Mouse (Mus musculus) gonadal fat pad, adult 2 months (tissue): ENCODE data around the gene Rad51b. TPM values are rescaled to one million over a fixed set of nuclear protein-coding genes. Genes with fewer than 3 reads are reported as not detected.

Source experiments
- DNase-seq: peaks from one replicate; pipeline ENCODE4 v3.0.0-alpha.2; 2012; ENCODE audit warnings: low read depth
- polyA plus RNA-seq: library from polyadenylated mRNA; depleted of rRNA; stranded (reverse); fragments of >200 nt; gene quantifications from 2 replicates; pipeline ENCODE4 v1.2.3, GENCODE M21; 2012

The Rad51b gene
- polyA plus RNA-seq, 1 experiment: 0.90 TPM

- no peak for DNase-seq
These were observed 33.5 kb downstream of the Rad51b start for GRCm38 (mm10) chr12:79330571-79330970.

DNA sequence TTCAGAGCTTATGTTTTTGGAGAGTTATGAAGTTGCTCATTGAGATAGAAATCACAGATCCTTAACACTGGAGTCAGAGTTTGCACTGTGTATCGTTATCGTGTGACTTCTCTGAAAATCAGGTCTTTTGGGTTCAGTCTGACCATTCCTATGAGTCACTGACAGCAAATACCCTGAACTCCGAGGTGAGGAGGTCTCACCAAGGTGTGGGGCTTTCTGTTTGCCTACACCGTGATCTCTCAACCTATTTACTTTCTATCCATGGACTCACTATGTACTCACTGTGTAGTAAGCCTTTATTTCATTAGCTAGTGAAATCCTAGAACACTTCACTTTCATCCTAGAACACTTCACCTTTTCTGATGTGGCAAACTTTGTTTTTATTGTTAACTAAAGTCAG is 34.6 kb downstream of the Rad51b start:
- no peak for DNase-seq

- DNase-seq: no peak
These were observed 41.7 kb downstream of the Rad51b start for GRCm38 (mm10) chr12:79338791-79339190.

DNA sequence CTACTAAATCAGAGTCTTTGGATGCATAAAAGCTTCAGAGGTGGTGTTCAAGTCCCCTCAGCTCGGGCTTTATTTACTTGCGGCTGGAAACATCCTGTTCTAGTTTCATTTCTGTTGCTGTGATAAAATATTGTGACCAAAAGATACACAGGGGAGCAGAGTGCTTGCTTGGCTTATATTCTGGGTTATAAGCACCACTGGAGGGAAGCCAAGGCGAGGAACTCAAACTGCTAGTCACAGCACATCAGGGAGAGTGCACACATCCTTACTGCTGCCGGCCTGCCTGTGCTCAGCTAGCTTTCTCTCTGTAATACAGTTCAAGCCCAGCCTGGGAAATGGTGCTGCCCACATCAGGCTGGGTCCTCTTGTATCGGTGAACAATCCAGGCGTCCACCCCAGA is 43.4 kb downstream of the Rad51b start:
- no peak for DNase-seq

DNA sequence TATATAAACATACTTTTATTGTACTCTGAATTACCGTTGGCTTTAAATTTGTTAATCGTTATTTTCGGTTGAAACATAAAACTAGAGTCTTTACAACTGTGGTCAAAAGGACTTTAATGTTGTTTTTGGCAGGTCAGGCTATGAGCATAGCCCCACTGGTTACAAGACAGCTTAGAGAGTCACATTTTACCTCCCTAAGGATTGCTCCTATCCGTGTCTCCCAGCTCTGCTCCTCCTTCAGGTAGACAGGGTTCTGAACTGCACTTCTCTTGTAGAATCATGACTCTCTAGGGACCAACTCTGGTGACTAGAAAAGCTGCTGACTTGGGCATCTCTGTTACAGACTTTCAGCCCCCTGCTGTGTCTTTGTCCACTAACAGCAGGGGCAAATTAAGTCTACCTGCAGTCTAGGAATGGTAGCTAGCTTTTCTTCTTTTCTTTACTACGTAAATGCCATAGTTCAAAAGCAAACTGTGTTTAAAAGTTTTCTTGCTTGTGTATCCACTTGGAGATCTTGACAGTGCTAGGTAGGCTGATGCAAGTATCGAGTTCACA is 44.3 kb downstream of the Rad51b start:
- no peak for DNase-seq

DNA sequence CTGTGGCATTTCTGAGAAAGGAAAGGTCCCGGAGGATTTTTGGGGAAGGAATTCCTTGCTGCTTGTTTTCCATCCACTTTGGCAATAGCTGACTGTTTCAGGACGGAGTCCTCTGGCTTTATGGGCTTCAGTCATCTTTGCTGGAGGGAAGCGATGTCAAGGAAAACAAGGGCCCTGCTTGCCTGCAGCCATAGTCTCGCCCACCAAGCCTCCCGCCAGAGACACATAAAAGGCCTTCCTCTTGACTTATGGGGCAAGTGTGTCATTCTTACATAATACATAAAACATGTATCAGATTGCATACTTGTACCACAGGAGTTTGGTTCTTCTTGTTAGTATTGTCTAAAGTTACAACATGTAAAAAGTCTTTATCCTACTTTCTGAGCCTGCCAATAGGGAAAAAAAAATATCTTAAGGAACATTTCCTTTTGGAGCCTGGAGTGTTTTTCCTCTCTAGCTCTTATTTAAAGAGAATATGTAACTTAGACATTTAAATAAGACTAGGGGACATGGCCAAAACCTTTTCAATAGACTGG is 49.2 kb downstream of the Rad51b start:
- no peak for DNase-seq

DNA sequence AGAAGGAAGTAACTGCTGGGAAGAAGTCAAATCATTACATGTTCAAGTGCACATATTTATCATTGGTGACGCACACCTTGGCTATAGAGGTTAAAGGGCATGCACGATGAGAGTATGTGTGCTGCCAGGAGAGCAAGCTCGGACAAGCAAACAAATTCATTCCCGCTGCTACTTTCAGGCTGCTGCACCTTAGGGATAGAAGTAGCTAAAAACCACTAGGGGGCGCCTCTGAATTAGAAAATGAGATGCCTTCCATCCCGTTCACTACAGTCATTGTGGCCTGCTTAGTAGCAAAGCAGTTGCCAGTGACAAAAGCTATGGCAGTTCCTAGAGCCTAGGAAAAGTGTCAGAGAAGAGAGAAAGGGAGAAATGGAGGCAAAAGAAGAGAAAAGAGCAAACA is 50.6 kb downstream of the Rad51b start:
- DNase-seq: no peak

DNA sequence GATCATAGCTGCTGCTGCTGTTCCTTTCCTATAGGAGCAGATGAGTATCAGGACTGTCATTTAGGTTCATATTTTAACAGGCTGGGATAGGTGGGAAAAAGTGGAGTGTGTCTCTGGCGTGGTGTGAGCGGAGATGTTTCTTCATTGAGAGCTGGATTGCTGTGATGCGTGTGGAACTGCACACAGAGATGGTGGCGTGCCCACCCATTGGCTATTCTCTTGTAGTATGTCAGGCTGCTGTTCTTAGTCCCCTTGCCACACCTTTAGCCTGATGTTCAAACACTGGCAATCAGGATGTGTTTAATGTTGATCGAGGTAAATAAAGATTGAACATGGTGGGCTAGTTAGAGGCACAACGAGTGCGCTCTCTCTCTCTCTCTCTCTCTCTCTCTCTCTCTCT is 54.4 kb downstream of the Rad51b start:
- no peak for DNase-seq

DNA sequence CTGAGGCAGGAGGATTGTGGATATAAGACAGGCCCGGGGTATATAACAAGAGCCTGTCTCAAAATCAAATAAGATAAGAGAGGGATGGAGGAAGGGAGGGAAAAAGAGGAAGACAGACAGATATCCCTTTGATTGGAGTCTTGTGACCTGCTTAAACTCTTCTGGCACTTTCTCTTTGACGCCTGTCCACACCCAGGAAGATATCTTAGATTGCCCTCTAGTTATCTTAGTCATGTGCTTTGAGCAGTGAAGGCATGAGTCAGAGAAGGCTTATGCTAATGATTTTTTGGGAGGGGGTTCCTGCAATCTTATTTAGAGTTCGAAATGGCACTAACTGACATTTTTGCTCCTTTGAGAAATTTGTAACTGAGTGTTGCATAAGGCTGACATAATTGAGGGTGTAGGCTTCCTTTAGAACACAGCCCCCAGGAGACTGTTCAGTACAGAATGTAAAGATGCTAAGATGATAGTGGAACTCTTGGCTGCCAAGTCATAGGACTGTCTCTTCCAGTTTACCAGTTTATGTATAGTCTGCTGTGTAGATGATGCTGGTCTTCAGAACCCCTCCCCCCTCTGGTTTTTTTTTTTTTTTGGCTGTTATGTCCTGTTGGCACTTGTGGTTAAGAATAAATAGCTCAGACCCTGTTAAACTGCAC is 55.1 kb downstream of the Rad51b start:
- DNase-seq: no peak

GRCm38 (mm10) chr12:79352742-79353114 is 55.6 kb downstream of the Rad51b start:
- no peak for DNase-seq

DNA sequence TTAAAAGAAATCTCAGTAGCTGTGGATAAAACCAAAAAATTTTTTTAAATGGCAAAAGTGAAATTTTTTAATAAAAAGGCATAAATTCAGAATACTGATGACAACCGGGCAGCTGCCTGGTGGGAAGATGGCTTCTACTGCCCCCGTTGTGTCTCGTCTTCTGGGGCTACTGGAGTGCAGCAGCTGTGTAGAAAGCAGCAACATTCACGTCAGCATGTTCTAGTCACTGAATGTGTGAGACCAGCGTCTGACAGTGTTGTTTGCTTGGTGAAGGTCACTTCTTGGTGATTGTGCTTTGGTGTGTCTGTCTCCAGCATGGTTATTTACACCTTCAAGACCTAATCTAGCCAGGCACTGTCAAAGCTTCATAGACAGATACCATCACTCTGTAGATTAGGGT is 56.3 kb downstream of the Rad51b start:
- no peak for DNase-seq

- no peak for DNase-seq
These were observed 57.5 kb downstream of the Rad51b start for GRCm38 (mm10) chr12:79354621-79355020.

- DNase-seq: peak; percentile 75
These were observed 59.1 kb downstream of the Rad51b start for GRCm38 (mm10) chr12:79356138-79356537.

DNA sequence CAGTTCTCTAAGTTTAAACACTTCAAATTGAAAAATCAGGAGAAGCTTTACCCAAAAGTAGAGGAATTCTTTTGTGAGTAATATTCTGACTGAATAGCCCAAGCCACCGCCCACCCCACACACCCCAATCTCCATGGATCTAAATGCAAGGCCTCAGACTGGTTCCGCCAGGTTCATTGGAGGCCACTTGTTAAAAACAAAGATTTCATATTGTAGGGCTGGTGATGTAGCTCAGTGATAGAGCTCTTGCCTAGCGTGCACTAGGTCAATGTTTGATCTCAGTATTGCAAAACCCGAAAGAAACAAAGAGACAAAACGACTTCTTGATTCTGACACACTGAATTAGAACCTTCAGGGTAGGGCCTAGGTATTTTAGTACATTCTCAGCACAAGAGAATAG is 60.5 kb downstream of the Rad51b start:
- DNase-seq: no peak

- DNase-seq: no peak
These were observed 61.6 kb downstream of the Rad51b start for GRCm38 (mm10) chr12:79358613-79359218.

- DNase-seq: no peak
These were observed 62.3 kb downstream of the Rad51b start for GRCm38 (mm10) chr12:79359404-79359803.

- DNase-seq: no peak
These were observed 65.1 kb downstream of the Rad51b start for GRCm38 (mm10) chr12:79362219-79362618.

DNA sequence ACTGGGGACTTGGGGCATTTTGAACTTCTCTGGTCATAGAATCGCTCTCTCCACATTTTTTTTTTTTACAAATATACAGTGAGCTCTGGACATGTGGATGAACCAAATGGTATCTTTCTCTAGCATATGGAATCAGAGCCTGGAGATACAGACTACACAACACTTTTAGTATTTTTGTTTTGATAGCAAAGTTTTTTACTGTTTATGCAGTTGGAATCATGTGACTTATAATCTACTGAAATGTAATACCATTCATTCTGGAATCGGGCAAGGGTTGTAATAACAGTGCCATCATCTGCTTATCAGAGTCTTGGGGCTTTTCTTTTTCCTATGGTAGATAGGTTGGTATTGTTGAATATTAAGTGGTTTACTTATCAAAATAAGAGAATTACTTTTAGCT is 67.2 kb downstream of the Rad51b start:
- DNase-seq: no peak

DNA sequence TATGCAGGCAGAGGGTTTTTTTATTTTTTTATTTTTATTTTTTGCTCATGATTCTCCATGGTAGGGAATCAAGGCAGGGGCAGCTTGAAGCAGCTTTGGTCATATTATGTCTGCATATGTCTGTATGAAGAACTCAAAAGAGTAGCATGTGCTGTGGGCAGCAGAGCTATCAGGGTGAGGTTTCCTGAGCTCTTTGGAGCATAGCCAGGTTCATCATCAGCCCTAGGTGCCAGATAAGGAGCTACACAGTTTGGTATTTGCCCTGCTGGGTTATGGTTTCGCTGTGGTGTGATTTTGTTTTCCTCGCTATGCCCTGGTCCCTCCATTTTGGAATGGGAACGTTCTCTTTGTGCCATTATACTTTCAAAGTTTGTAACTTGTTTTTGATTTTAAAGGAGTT is 71.7 kb downstream of the Rad51b start:
- DNase-seq: no peak

- DNase-seq: peak; percentile 99
These were observed 72.6 kb downstream of the Rad51b start for GRCm38 (mm10) chr12:79369512-79370165.

DNA sequence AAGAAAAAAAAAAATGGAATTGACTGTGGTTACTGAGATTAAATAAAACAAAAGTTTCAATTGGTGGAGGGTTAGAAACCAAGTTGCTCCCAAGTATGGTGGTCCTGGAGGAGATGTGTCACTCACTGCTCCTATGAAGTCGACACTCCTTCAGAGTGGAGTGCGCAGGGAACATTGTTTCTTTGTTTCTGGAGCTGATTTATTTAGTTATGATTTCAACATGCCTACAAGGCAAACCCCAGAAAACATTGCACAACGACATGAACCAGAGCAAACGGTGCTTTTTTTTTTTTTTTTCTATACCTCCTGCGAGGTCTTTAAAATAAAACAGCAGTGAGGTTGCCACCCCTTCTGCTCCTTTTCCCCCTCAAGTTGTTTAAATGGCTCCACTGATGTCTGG is 75.6 kb downstream of the Rad51b start:
- DNase-seq: no peak

DNA sequence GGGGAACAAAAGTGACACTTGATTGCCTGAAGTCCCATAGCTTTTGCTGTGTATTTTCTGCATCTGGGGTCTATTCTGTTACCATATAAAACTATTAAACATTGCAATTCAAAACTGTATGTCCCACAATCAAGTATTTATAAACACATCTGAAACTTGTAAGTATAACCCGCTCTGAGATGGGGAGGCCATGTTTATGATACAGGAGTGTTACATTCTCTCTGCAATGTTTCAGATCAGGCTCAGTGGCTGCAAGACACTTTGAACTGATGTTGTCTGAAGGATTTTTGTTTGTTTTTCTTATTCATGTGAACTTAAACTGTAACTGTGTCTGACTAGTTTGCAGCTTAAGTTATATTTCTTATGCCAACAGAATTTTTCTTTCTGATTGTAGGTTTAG is 80.3 kb downstream of the Rad51b start:
- DNase-seq: no peak

GRCm38 (mm10) chr12:79377861-79378260 is 80.8 kb downstream of the Rad51b start:
- no peak for DNase-seq
